Mouse (Mus musculus): ENCODE results near the gene Cbwd1.

The Cbwd1 gene

DNA sequence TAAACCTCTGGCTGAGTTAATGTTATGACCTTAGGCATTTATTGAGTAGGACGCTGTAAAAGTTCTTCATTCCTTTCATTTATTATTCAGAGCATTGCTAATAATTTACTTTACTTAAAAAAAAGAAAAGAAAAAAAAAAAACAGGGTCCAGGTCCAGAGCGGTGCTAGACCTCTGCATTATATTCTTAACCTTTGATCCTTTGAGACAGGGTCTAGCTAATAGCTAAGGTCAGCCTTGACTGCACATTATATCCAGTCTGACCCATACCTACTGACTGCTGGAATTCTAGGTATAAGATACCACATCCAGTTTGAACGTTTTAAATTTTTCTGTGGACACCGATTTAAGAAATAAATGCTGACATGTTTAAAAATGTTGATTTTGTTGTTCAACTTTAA is 21.6 kb upstream of the Cbwd1 start:
- in situ Hi-C loops (cut with MboI; ENCODE audit: low pct_unique_long_range_greater_than_20kb in 1 of 2, low sequenced_read_pairs in 2 of 2, unreplicated experiment in 1 of 2), result loop anchor here in 1 of 2 experiments (25.0 kb wide), 1 partner anchor 654 kb away; no protein-coding TSS in a partner anchor

GRCm38 (mm10) chr19:24981294-24981693 is 19.9 kb upstream of the Cbwd1 start:
- in situ Hi-C loops (cut with MboI; ENCODE audit: low pct_unique_long_range_greater_than_20kb in 1 of 2, low sequenced_read_pairs in 2 of 2, unreplicated experiment in 1 of 2), result loop anchor here in 1 of 2 experiments (25.0 kb wide), 1 partner anchor 656 kb away; no protein-coding TSS in a partner anchor

GRCm38 (mm10) chr19:24978852-24979842 is 17.7 kb upstream of the Cbwd1 start:
- in situ Hi-C loops (cut with MboI; ENCODE audit: low pct_unique_long_range_greater_than_20kb in 1 of 2, low sequenced_read_pairs in 2 of 2, unreplicated experiment in 1 of 2), result loop anchor here in 1 of 2 experiments (25.0 kb wide), 1 partner anchor 658 kb away; no protein-coding TSS in a partner anchor

DNA sequence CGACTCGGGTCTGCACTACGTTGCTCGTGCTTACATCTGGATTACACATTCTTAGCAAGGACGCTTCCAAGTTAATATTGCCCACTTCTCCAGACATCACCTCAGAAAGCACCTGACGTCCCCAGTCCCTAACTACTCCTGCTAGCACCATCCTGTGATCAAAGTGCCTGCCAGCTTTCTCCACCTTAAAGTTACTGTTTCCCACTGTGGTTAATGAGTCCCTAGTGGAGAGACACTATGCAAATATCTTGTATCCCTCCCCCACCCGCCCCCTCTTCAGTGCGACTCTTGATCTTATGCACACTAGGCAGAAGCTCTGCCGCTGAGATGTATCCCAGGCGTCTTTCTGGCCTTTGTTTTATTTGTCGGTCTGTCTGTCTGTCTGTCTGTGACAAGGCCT is 16.6 kb upstream of the Cbwd1 start:
- in situ Hi-C loops (cut with MboI; ENCODE audit: low pct_unique_long_range_greater_than_20kb in 1 of 2, low sequenced_read_pairs in 2 of 2, unreplicated experiment in 1 of 2), result loop anchor here in 1 of 2 experiments (25.0 kb wide), 1 partner anchor 659 kb away; no protein-coding TSS in a partner anchor

GRCm38 (mm10) chr19:24972701-24973390 is 11.4 kb upstream of the Cbwd1 start:
- in situ Hi-C loops (cut with MboI; ENCODE audit: low pct_unique_long_range_greater_than_20kb in 1 of 2, low sequenced_read_pairs in 2 of 2, unreplicated experiment in 1 of 2), result no loop called here

GRCm38 (mm10) chr19:24971307-24971706 is 9.9 kb upstream of the Cbwd1 start:
- in situ Hi-C loops (cut with MboI; ENCODE audit: low pct_unique_long_range_greater_than_20kb in 1 of 2, low sequenced_read_pairs in 2 of 2, unreplicated experiment in 1 of 2), result no loop called here

- in situ Hi-C loops (cut with MboI; ENCODE audit: low pct_unique_long_range_greater_than_20kb in 1 of 2, low sequenced_read_pairs in 2 of 2, unreplicated experiment in 1 of 2), result no loop called here
Observed at GRCm38 (mm10) chr19:24966941-24967340, 5.5 kb upstream of the Cbwd1 start.

- in situ Hi-C loops (cut with MboI; ENCODE audit: low pct_unique_long_range_greater_than_20kb in 1 of 2, low sequenced_read_pairs in 2 of 2, unreplicated experiment in 1 of 2), result no loop called here
Observed at GRCm38 (mm10) chr19:24966203-24966602, 4.8 kb upstream of the Cbwd1 start.

DNA sequence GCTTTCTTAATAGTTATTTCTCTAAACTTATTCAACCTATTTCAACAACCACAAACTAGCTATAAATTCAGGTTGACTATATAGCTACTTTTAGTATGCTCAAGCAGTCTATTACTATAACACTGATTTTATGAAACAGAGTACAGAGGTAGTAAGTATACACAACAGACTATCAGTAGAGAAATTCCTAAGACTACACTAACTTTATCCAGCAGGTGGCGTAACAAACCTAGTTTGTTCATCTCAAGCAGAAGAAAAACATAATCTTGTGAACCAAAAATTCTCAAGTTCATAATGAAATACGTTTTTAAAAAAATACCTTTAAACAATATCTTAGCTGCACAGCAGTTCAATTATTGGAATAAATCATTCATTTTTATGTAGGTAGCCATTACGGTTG is 2.9 kb downstream of the Cbwd1 start:
- in situ Hi-C loops (cut with MboI; ENCODE audit: low pct_unique_long_range_greater_than_20kb in 1 of 2, low sequenced_read_pairs in 2 of 2, unreplicated experiment in 1 of 2), result no loop called here

- in situ Hi-C loops (cut with MboI; ENCODE audit: low pct_unique_long_range_greater_than_20kb in 1 of 2, low sequenced_read_pairs in 2 of 2, unreplicated experiment in 1 of 2), result no loop called here
Observed at GRCm38 (mm10) chr19:24945521-24946262, 15.7 kb downstream of the Cbwd1 start.

DNA sequence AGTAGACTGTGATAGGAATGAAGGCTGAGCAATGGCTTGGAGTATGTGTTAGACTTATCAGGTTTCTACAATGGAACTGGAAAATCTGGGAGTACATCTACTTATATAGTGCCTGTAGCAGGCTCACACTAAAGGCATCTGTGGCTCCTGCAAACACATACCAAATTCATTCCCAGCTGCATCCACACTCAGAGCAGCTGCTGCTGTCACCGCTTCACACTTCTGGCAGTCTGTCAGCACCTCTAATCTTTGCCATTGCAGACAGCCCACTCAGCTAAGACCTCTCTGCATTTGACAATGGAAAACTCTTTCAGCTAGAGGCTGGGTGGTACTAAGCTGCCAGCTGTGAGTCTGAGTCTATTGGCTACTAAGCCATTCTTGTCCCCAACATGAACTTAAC is 24.3 kb downstream of the Cbwd1 start:
- in situ Hi-C loops (cut with MboI; ENCODE audit: low pct_unique_long_range_greater_than_20kb in 1 of 2, low sequenced_read_pairs in 2 of 2, unreplicated experiment in 1 of 2), result no loop called here

GRCm38 (mm10) chr19:24929041-24929440 is 32.4 kb downstream of the Cbwd1 start:
- in situ Hi-C loops (cut with MboI; ENCODE audit: low pct_unique_long_range_greater_than_20kb in 1 of 2, low sequenced_read_pairs in 2 of 2, unreplicated experiment in 1 of 2), result no loop called here

DNA sequence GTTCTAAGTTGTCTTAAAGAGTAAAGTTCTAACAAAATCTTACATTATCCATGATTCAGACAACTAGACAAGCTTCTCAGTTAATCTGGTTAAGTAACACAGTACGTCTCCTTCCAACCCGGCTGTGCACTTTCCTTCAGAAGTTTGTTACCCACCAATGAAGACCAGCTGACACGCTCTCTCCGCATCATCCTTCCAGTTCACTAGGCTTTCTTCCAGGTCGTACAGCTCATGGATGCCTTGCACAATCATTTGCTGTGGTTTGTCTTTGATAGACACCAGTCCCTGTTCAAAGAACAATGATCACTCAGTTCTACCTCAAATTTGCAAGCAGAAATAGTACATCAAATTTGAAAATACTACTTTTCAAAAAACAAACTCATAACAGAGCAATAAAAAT is 40.5 kb downstream of the Cbwd1 start:
- in situ Hi-C loops (cut with MboI; ENCODE audit: low pct_unique_long_range_greater_than_20kb in 1 of 2, low sequenced_read_pairs in 2 of 2, unreplicated experiment in 1 of 2), result no loop called here

- in situ Hi-C loops (cut with MboI; ENCODE audit: low pct_unique_long_range_greater_than_20kb in 1 of 2, low sequenced_read_pairs in 2 of 2, unreplicated experiment in 1 of 2), result no loop called here
Observed at GRCm38 (mm10) chr19:24908385-24909155, 52.8 kb downstream of the Cbwd1 start.

- in situ Hi-C loops (cut with MboI; ENCODE audit: low pct_unique_long_range_greater_than_20kb in 1 of 2, low sequenced_read_pairs in 2 of 2, unreplicated experiment in 1 of 2), result no loop called here
Observed at GRCm38 (mm10) chr19:24907655-24908054, 53.8 kb downstream of the Cbwd1 start.

DNA sequence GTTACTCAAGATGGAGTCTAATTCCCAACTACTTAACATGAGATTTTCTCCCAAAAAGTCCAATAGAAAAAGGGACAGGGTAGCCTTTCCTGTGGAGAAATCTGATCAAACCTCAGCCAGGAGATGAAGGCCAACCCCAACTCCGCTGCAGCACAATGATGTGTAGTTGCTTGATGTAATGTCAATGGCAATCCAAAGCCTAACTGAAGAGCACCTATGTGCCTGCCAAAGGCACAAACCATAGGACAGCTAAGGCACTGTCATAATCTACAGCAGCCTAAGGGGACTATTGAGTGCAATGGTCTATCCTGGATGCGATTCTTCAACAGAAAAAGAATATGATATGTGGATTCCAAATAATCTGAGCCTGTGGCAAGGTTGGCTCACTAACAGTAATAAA is 58.6 kb downstream of the Cbwd1 start:
- in situ Hi-C loops (cut with MboI; ENCODE audit: low pct_unique_long_range_greater_than_20kb in 1 of 2, low sequenced_read_pairs in 2 of 2, unreplicated experiment in 1 of 2), result no loop called here

GRCm38 (mm10) chr19:24902256-24902655 is 59.2 kb downstream of the Cbwd1 start:
- in situ Hi-C loops (cut with MboI; ENCODE audit: low pct_unique_long_range_greater_than_20kb in 1 of 2, low sequenced_read_pairs in 2 of 2, unreplicated experiment in 1 of 2), result no loop called here

- in situ Hi-C loops (cut with MboI; ENCODE audit: low pct_unique_long_range_greater_than_20kb in 1 of 2, low sequenced_read_pairs in 2 of 2, unreplicated experiment in 1 of 2), result no loop called here
Observed at GRCm38 (mm10) chr19:24901666-24902065, 59.7 kb downstream of the Cbwd1 start.
